Mouse (Mus musculus) Patski (cell line): Measurements from ENCODE around the gene Amotl1. TPM values are rescaled to one million over a fixed set of nuclear protein-coding genes. Genes with fewer than 3 reads are reported as not detected.

Experiments
- ATAC-seq: fragments of 100-300 bp; one replicate; pipeline ENCODE4 v1.8.0; 2021
- CTCF ChIA-PET: fragments of 350-600 bp; sonication (Branson Sonifier 250); formaldehyde crosslinking; loops from one replicate; lab custom pipeline; 2022; ENCODE audit warnings: inconsistent platforms; lab: Charles Lee
- POLR2A ChIA-PET: fragments of 350-600 bp; sonication (Branson Sonifier 250); formaldehyde crosslinking; loops from one replicate; lab custom pipeline; 2022; ENCODE audit warnings: antibody characterized with exemption, inconsistent platforms; lab: Charles Lee
- DNase-seq: peaks from one replicate; pipeline ENCODE4 v3.0.0-alpha.2; 2011; ENCODE audit warnings: low read depth, low spot score
- H3K27me3 ChIP-seq: fragments of 371-371 bp; one replicate; pipeline ENCODE4 v1.5.1; 2021
- CTCF ChIP-seq: fragments of 100-300 bp; IDR thresholded peaks from one replicate; pipeline ENCODE4 v1.5.1; 2021
- in situ Hi-C: fragments of 300-500 bp; cut with MboI; formaldehyde crosslinking; loops from 3 replicates; pipeline ENCODE4 v1.11.1; 2018; ENCODE audit warnings: low pct_unique_long_range_greater_than_20kb, mixed read lengths
- polyA plus RNA-seq: library from polyadenylated mRNA; unstranded; gene quantifications from one replicate; pipeline ENCODE4 v1.2.3, GENCODE M21; 2021

Gene Amotl1
- polyA plus RNA-seq, 1 experiment from 2014 or later, result 44.1 TPM

DNA sequence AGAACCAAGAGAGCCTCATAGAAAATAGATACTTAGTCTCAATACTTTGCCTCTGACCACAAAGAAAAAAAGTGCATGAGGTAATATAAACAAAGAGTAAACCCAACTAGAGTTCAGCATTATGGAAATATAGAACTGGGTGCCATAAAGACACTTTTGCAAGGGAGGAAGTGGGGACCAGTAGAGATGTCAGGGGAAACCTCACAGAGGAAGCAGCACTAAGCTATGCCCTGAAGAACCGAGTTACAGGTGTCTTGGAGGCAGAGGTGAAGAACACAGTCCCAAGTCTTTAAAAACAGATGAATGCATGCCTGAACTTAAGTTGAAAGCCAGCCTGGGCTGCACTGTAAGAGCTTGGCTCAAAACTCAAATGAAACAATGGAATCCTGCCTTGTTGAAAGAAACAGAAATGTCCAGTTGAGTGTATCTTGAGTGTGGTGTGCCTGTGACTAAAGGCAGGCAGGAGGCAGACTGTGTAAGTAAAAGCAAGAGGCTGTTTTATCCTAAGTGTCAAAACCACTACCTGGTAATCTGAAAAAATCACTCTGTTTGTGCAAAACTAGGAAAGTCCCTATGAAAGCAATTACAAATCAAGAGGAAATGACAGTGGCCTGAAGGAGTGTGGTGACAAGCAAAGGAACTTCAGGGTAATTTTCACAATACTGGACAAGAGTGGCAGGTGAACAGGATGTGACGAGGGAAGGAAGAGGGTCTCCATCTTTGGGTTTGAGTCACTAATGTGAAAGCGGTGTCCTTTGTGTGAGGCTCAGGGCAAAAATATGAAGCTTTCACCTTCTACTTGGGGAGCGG lies 145.8 kb downstream of the Amotl1 start:
- TF ChIP-seq CTCF, result no peak
- in situ Hi-C loops, result no loop called here
- CTCF ChIA-PET, result interaction anchor here (1.1 to 1.4 kb wide), 2 partner anchors 22 to 116 kb away, joined by 3 to 6 read pairs; no protein-coding TSS in a partner anchor
- no peak for ATAC-seq
- DNase-seq, result no peak
- H3K27me3 ChIP-seq, result no peaks in the 10 kb centered on the region
- POLR2A ChIA-PET, result no interaction called here

Other genes starting within 250 kb of the Amotl1 start
- gene Kdm4d, start 144.6 kb downstream of the Amotl1 start, polyA plus RNA-seq, result 0.22 TPM
- gene Cwc15, start 144.4 kb downstream of the Amotl1 start, polyA plus RNA-seq, result 166 TPM
- 0.17 TPM for gene Piwil4, start 95.7 kb upstream of the Amotl1 start, polyA plus RNA-seq
- gene Fut4, start 107.3 kb upstream of the Amotl1 start, polyA plus RNA-seq, result 0.03 TPM
- gene 1700012B09Rik, start 126.0 kb upstream of the Amotl1 start, polyA plus RNA-seq, result not detected
- gene Mre11a, start 139.6 kb upstream of the Amotl1 start, polyA plus RNA-seq, result 16.5 TPM
- gene Ankrd49, start 139.8 kb upstream of the Amotl1 start, polyA plus RNA-seq, result 13.5 TPM
- gene Gpr83, start 215.2 kb upstream of the Amotl1 start, polyA plus RNA-seq, result not detected